In the genomic region with DNA sequence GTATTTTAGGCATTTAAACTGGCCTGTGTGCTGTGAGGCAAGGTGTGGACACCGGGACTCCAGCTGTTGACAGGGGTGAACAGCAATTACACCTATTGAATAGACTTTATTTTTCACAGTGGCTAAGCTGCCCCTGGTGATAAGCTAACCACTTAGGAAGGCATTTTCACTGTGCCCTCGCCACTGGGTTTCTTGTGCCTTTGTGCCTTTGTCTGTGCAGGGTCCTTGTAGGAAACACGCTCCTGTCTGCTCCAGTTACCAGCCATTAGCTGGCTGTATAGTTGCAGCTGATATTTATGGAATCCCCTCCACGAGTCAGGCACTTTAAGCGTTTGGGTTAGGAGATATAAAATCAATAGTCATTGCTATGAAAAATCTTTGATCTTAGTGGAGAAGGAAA, we compare ENCODE assay signal across 11 mouse cellular contexts.
DNase-seq lines count a peak whose midpoint lies in the region; ATAC-seq and TF ChIP-seq lines count a peak whose summit lies in the region.
"Had no signal": no experiment of that assay in that cellular context is flagged by ENCODE, and none has a peak within 500 bp of the region (broad histone marks: within the 10 kb centered on the region; RNA-seq: fewer than 3 reads in every experiment).

No protein-coding gene starts in this region.

- H3K36me3 ChIP-seq in heart, embryonic 14.5 days (ENCODE audit: control insufficient read depth, insufficient read depth, low read length), result no peaks in the 10 kb centered on the region
- H3K36me3 ChIP-seq in embryonic facial prominence, embryonic 10.5 days (replicated peaks), result no peaks in the 10 kb centered on the region
- H3K36me3 ChIP-seq in hindbrain, postnatal 0 days (ENCODE audit: insufficient read depth, low read length), result no peaks in the 10 kb centered on the region
- H3K36me3 ChIP-seq: lung, embryonic 15.5 days had no signal

- peak overlapping the region; percentile 24 to 61 for H3K27ac ChIP-seq in heart, embryonic 14.5 days (replicated peaks in 1 of 2; ENCODE audit: control insufficient read depth in 1 of 2, insufficient read depth in 1 of 2, low read depth in 2 of 2, low read length in 2 of 2)
- H3K27ac ChIP-seq in embryonic facial prominence, embryonic 10.5 days (replicated peaks), result peak overlapping the region; percentile 80
- 0 out of 2 replicates have a peak overlapping the region, but pooled peaks have one; percentile 65 for H3K27ac ChIP-seq in hindbrain, postnatal 0 days
- H3K27ac ChIP-seq: lung, embryonic 15.5 days; stomach, postnatal 0 days had no signal

- DNase-seq in cerebellum, adult 9-11 months, result peak; percentile 15
- DNase-seq in cerebellum, postnatal 14 days, result no peak
- no peak for DNase-seq in heart, adult 9 months (ENCODE audit: low spot score in 2 of 2)
- peak; percentile 9 for DNase-seq in embryonic facial prominence, embryonic 10.5 days (ENCODE audit: low spot score)
- no peak for DNase-seq in hindbrain, postnatal 0 days (ENCODE audit: low spot score)
- no peak for DNase-seq in c-Kit-positive CD71-positive TER-119-positive erythroid progenitor cells, embryonic 14.5 days (ENCODE audit: low spot score)
- no peak for DNase-seq in ovary, postnatal 14 days (ENCODE audit: low spot score)
- DNase-seq: kidney, adult 9 months had no signal

- H3K27me3 ChIP-seq in heart, embryonic 14.5 days (ENCODE audit: control insufficient read depth, insufficient read depth, low read length), result no peaks in the 10 kb centered on the region
- H3K27me3 ChIP-seq in embryonic facial prominence, embryonic 10.5 days (replicated peaks; ENCODE audit: low read depth, poor library complexity, severe bottlenecking), result no peaks in the 10 kb centered on the region
- H3K27me3 ChIP-seq in hindbrain, postnatal 0 days (ENCODE audit: insufficient read depth, low read length), result no peaks in the 10 kb centered on the region
- H3K27me3 ChIP-seq: lung, embryonic 15.5 days had no signal

- no peak overlapping the region for H3K4me3 ChIP-seq in heart, embryonic 14.5 days (ENCODE audit: control insufficient read depth in 1 of 2, insufficient read depth in 1 of 2, low read depth in 1 of 2, low read length in 2 of 2)
- no peak overlapping the region for H3K4me3 ChIP-seq in embryonic facial prominence, embryonic 10.5 days
- no peak overlapping the region for H3K4me3 ChIP-seq in hindbrain, postnatal 0 days (ENCODE audit: low read length)
- H3K4me3 ChIP-seq: lung, embryonic 15.5 days had no signal

- no peak for ATAC-seq in heart, embryonic 14.5 days (ENCODE audit: insufficient number of reproducible peaks, insufficient read depth, low FRiP score, low read depth)
- ATAC-seq in hindbrain, postnatal 0 days, result no peak

- 14% methylated on average over 5 of the region's 5 CpGs for WGBS in heart, embryonic 14.5 days
- WGBS in embryonic facial prominence, embryonic 10.5 days, result 59% methylated on average over 5 of the region's 5 CpGs
- WGBS in hindbrain, postnatal 0 days, result 48% methylated on average over 5 of the region's 5 CpGs

- peaks cover 20 to 21% of the 10 kb centered on the region in 2 experiments for H3K4me1 ChIP-seq in heart, embryonic 14.5 days (ENCODE audit: control insufficient read depth in 2 of 2, insufficient read depth in 2 of 2, low read length in 2 of 2)
- peaks cover 26% of the 10 kb centered on the region for H3K4me1 ChIP-seq in embryonic facial prominence, embryonic 10.5 days
- peaks cover 16% of the 10 kb centered on the region for H3K4me1 ChIP-seq in hindbrain, postnatal 0 days (ENCODE audit: insufficient read depth, low read length)

- H3K4me2 ChIP-seq in heart, embryonic 14.5 days (ENCODE audit: low read length), result peak overlapping the region; percentile 40
- no peak overlapping the region for H3K4me2 ChIP-seq in hindbrain, postnatal 0 days (ENCODE audit: low read depth, low read length)
- H3K4me2 ChIP-seq: lung, embryonic 15.5 days had no signal

- H3K9ac ChIP-seq in heart, embryonic 14.5 days (ENCODE audit: low read length), result no peak overlapping the region
- no peak overlapping the region for H3K9ac ChIP-seq in hindbrain, postnatal 0 days (replicated peaks; ENCODE audit: low read length)
- H3K9ac ChIP-seq: lung, embryonic 15.5 days had no signal

- no peaks in the 10 kb centered on the region for H3K9me3 ChIP-seq in heart, embryonic 14.5 days (ENCODE audit: control insufficient read depth, low read length)
- H3K9me3 ChIP-seq in embryonic facial prominence, embryonic 10.5 days, result no peaks in the 10 kb centered on the region
- H3K9me3 ChIP-seq in hindbrain, postnatal 0 days (ENCODE audit: low read length), result no peaks in the 10 kb centered on the region
- H3K9me3 ChIP-seq: lung, embryonic 15.5 days had no signal

- TF ChIP-seq CTCF in hindbrain, postnatal 0 days (IDR thresholded peaks at IDR 0.05; ENCODE audit: low read depth), result no peak

Comparison
In these comparisons a context has a peak if more than half of its experiments do, and no peak if none do; other contexts are left out.
1. DNase-seq: peak in cerebellum, adult 9-11 months (single experiment) and embryonic facial prominence, embryonic 10.5 days (single experiment); none in cerebellum, postnatal 14 days (0 of 2), heart, adult 9 months (0 of 2), hindbrain, postnatal 0 days (single experiment), c-Kit-positive CD71-positive TER-119-positive erythroid progenitor cells, embryonic 14.5 days (single experiment) and ovary, postnatal 14 days (single experiment).
2. Peak in every context shown above with its lines, with median percentiles within 50 percentile points of each other: H3K27ac ChIP-seq.